Mouse (Mus musculus) adrenal gland, adult 18-20 months (tissue): ENCODE data around the gene Ppp2r5c. TPM values are rescaled to one million over a fixed set of nuclear protein-coding genes. Genes with fewer than 3 reads are reported as not detected.
A peak's percentile ranks its signal among the peaks of the same experiment; 100 is the strongest.

Source experiments
- DNase-seq, 2 experiments: peaks; one replicate each; pipeline ENCODE4 v3.0.0; 2021 to 2022; ENCODE audit warnings: low spot score in 2 of 2
- total RNA-seq, 2 experiments: library from RNA; stranded (reverse); gene quantifications; 1 replicate in 1 of 2; 2 replicates in 1 of 2; pipeline ENCODE4 v1.2.3; 2021

The Ppp2r5c gene
- total RNA-seq, 2 experiments from 2014 or later = 97.8 to 113 TPM

GRCm38 (mm10) chr12:110438367-110438973 lies 8.4 kb upstream of the Ppp2r5c start:
- DNase-seq = no peak

GRCm38 (mm10) chr12:110442238-110442637 lies 4.7 kb upstream of the Ppp2r5c start:
- no peak for DNase-seq

GRCm38 (mm10) chr12:110444530-110444929 lies 2.4 kb upstream of the Ppp2r5c start:
- no peak for DNase-seq

- no peak for DNase-seq
Measured at GRCm38 (mm10) chr12:110445775-110446174, 1.1 kb upstream of the Ppp2r5c start.

- peak; percentile 50 to 61 for DNase-seq
Measured at GRCm38 (mm10) chr12:110447306-110447705, 386 bp downstream of the Ppp2r5c start.

GRCm38 (mm10) chr12:110448767-110449166 lies 1.8 kb downstream of the Ppp2r5c start:
- DNase-seq = no peak

GRCm38 (mm10) chr12:110454223-110454622 lies 7.3 kb downstream of the Ppp2r5c start:
- peak; percentile 65 to 76 for DNase-seq

GRCm38 (mm10) chr12:110456024-110456423 lies 9.1 kb downstream of the Ppp2r5c start:
- DNase-seq = no peak

GRCm38 (mm10) chr12:110458667-110459066 lies 11.7 kb downstream of the Ppp2r5c start:
- DNase-seq = no peak

GRCm38 (mm10) chr12:110460418-110461300 lies 13.7 kb downstream of the Ppp2r5c start:
- peak; percentile 39 to 45 for DNase-seq

- DNase-seq = no peak
Measured at GRCm38 (mm10) chr12:110463711-110464110, 16.8 kb downstream of the Ppp2r5c start.

GRCm38 (mm10) chr12:110471426-110471825 lies 24.5 kb downstream of the Ppp2r5c start:
- DNase-seq = no peak

GRCm38 (mm10) chr12:110472247-110472646 lies 25.3 kb downstream of the Ppp2r5c start:
- DNase-seq = no peak

GRCm38 (mm10) chr12:110474497-110474896 lies 27.6 kb downstream of the Ppp2r5c start:
- no peak for DNase-seq

GRCm38 (mm10) chr12:110476561-110476960 lies 29.6 kb downstream of the Ppp2r5c start:
- no peak for DNase-seq

- DNase-seq = no peak
Measured at GRCm38 (mm10) chr12:110477906-110478305, 31.0 kb downstream of the Ppp2r5c start.

- no peak for DNase-seq
Measured at GRCm38 (mm10) chr12:110478601-110479008, 31.7 kb downstream of the Ppp2r5c start.

GRCm38 (mm10) chr12:110479268-110479667 lies 32.3 kb downstream of the Ppp2r5c start:
- DNase-seq = no peak

- DNase-seq = no peak
Measured at GRCm38 (mm10) chr12:110480701-110481100, 33.8 kb downstream of the Ppp2r5c start.

GRCm38 (mm10) chr12:110483761-110484160 lies 36.8 kb downstream of the Ppp2r5c start:
- DNase-seq = no peak

- DNase-seq = peak in 1 of 2 experiments; percentile 37
Measured at GRCm38 (mm10) chr12:110484824-110485584, 38.1 kb downstream of the Ppp2r5c start.
